Mouse (Mus musculus): Measurements from ENCODE around the gene Gm21677.
"Not testable (repeated sequence)": the region's sequence is repeated elsewhere in the genome, so short reads cannot be mapped to it uniquely, and the experiment has no call there.

Gene Gm21677

DNA sequence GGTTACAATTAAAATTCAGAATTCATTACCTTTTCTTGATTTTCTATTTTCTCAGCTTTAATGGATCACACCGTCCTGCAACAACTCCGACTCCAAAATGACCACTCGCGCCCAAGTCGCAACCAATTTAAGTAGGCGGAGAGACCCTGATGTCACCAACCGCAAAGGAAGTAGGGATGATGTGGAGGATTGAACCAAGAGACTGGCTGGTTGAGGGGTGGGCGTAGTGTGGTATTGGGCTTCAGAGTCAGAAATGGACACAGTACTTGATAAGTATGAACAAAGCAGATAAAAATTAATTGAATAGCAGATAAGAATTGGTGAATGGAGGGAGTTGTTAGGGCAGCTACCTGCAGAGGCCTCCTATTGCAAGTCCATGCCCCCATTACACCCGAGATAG, at the start of gene Gm21677:
Gene Gm21677, minus strand, starts transcription at position 101 of the 400 bp plus-strand sequence.
- DNase-seq (ENCODE audit: extremely low spot score, low read depth, low spot score), result not testable (repeated sequence)

DNA sequence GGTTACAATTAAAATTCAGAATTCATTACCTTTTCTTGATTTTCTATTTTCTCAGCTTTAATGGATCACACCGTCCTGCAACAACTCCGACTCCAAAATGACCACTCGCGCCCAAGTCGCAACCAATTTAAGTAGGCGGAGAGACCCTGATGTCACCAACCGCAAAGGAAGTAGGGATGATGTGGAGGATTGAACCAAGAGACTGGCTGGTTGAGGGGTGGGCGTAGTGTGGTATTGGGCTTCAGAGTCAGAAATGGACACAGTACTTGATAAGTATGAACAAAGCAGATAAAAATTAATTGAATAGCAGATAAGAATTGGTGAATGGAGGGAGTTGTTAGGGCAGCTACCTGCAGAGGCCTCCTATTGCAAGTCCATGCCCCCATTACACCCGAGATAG, 39.0 kb upstream of the Gm21677 start, which contains the start of gene Gm21693:
Gene Gm21693, minus strand, starts transcription at position 101 of the 400 bp plus-strand sequence.
- not testable (repeated sequence) for DNase-seq (ENCODE audit: extremely low spot score, low read depth, low spot score)

DNA sequence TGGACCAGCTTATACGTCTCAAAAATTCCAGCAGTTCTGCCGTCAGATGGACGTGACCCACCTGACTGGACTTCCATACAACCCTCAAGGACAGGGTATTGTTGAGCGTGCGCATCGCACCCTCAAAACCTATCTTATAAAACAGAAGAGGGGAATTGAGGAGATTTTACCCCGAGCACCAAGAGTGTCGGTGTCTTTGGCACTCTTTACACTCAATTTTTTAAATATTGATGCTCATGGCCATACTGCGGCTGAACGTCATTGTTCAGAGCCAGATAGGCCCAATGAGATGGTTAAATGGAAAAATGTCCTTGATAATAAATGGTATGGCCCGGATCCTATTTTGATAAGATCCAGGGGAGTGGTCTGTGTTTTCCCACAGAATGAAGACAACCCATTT, 34.4 kb upstream of the Gm21677 start:
- DNase-seq (ENCODE audit: extremely low spot score, low read depth, low spot score), result not testable (repeated sequence)
